Mouse (Mus musculus): ENCODE results near the gene Sox6.

GRCm38 (mm10) chr7:115947916-115948315 is 90.7 kb downstream of the Sox6 start:
- TF ChIP-seq CTCF (IDR thresholded peaks at IDR 0.05; ENCODE audit: low read depth, low read length) (no peak), POLR2A (IDR thresholded peaks at IDR 0.05; ENCODE audit: borderline replicate concordance, low read depth, low read length) (no peak)
